Mouse (Mus musculus) limb, embryonic 10.5 days (tissue): ENCODE data around the gene Gjb6. TPM values are rescaled to one million over a fixed set of nuclear protein-coding genes. Genes with fewer than 3 reads are reported as not detected.

Source experiments
- polyA plus RNA-seq: library from polyadenylated mRNA; unstranded; fragments of >200 nt; fragmentation: Nextera tagmentation; extraction: Ambion mirVana; gene quantifications from 2 replicates; pipeline ENCODE4 v1.2.1, GENCODE M21; 2016

Gene Gjb6
- polyA plus RNA-seq, 1 experiment from 2014 or later, result 7.0 TPM

Other genes with a start within 250 kb of the Gjb6 start
- gene Zmym2, start 247.0 kb downstream of the Gjb6 start, polyA plus RNA-seq, result 49.9 and 66.7 TPM in 2 replicates
- 15.7 and 18.4 TPM in 2 replicates for gene Gja3, start 75.5 kb downstream of the Gjb6 start, polyA plus RNA-seq
- gene Gjb2, start 28.9 kb downstream of the Gjb6 start, polyA plus RNA-seq, result 11.9 and 35.0 TPM in 2 replicates
- gene Gm4491, start 17.7 kb downstream of the Gjb6 start, polyA plus RNA-seq, result not detected in 2 replicates